Mouse (Mus musculus): Measurements from ENCODE around the gene Fam102a. TPM values are rescaled to one million over a fixed set of nuclear protein-coding genes. Genes with fewer than 3 reads are reported as not detected.

Fam102a gene
- total and polyA plus RNA-seq, 3 experiments: 1.3 to 7.8 (median 3.8) TPM

DNA sequence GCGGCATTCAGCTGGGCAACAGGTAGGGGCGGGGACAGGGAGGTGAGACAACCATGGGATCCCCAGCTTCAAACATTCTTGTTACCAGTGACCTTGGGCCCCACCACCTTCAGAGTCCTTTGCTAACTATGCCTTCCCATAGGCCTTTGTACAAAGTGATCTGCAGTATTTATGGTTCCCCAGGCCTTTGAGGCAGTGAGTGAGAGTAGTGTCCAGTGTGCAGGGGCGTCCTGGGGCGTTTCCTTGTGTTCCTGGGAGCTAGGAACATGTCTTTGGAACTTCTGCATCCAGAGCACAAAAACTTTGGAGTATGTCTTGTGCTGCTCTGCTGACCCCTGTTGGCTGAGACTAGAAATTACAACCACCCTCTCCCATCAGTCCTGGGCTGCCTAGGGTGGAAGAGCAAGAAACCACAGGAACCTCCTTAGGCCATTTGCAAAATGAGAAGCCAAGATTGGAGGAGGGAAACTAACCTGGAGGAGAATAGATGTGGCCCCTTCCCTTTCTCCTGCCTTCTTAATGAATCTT is 31.5 kb downstream of the Fam102a start:
- no peak overlapping the region for H3K9ac ChIP-seq (ENCODE audit: insufficient read depth, low read depth)
- dilution Hi-C loops (cut with MboI; ENCODE audit: extremely low pct_ligation_motif_present, extremely low pct_unique_long_range_greater_than_20kb, low sequenced_read_pairs) (no loop called here), in situ Hi-C loops (cut with MboI; ENCODE audit: low pct_ligation_motif_present, low pct_unique_long_range_greater_than_20kb, low sequenced_read_pairs) (loop anchor here (25.0 kb wide), 1 partner anchor 429 kb away; no protein-coding TSS in a partner anchor)
- peaks cover 10 to 61% of the 10 kb centered on the region in 2 experiments for H3K36me3 ChIP-seq (replicated peaks in 1 of 2; ENCODE audit: control insufficient read depth in 1 of 2, insufficient read depth in 1 of 2, low read length in 1 of 2)
- H3K27me3 ChIP-seq (replicated peaks): no peaks in the 10 kb centered on the region
- no peak overlapping the region for H3K4me3 ChIP-seq (replicated peaks in 1 of 3; ENCODE audit: low read depth in 2 of 3, low read length in 2 of 3, poor library complexity in 1 of 3)
- no peaks in the 10 kb centered on the region for H3K9me3 ChIP-seq (replicated peaks; ENCODE audit: low read length)
- peaks cover 9% of the 10 kb centered on the region for H3K79me2 ChIP-seq (replicated peaks; ENCODE audit: control insufficient read depth, extremely low read depth, insufficient read depth, poor library complexity, severe bottlenecking)
- no peak overlapping the region for H3K4me2 ChIP-seq (ENCODE audit: insufficient read depth, low read depth, poor library complexity, severe bottlenecking)
- peaks cover 0 to 6% of the 10 kb centered on the region in 2 experiments; a peak in 2 of 4 replicates for H3K4me1 ChIP-seq (ENCODE audit: control insufficient read depth in 1 of 2, insufficient read depth in 2 of 2)
- peak; percentile 95 for TF ChIP-seq RAD21 (IDR thresholded peaks at IDR 0.05; ENCODE audit: low read depth, low read length)
- TF ChIP-seq CTCF (conservative IDR thresholded peaks at IDR 0.05 in 1 of 2, IDR thresholded peaks at IDR 0.05 in 1 of 2; ENCODE audit: low read depth in 2 of 2, low read length in 2 of 2): peak; percentile 90 to 97
- TF ChIP-seq JUN (IDR thresholded peaks at IDR 0.05; ENCODE audit: insufficient read depth, low read depth, low read length): no peak
- TF ChIP-seq MAFK (IDR thresholded peaks at IDR 0.05; ENCODE audit: insufficient replicate concordance, low read length): no peak
- no peak for TF ChIP-seq MEF2A (IDR thresholded peaks at IDR 0.05; ENCODE audit: borderline replicate concordance, low read depth, low read length)
- TF ChIP-seq POLR2A (IDR thresholded peaks at IDR 0.05; ENCODE audit: low read depth, low read length): no peak
- TF ChIP-seq ZC3H11A (IDR thresholded peaks at IDR 0.05; ENCODE audit: low read depth, low read length): peak; percentile 56; the same call in 1 of the 2 replicates
- no peak for TF ChIP-seq TCF12 (IDR thresholded peaks at IDR 0.05; ENCODE audit: low read depth, low read length)
- TF ChIP-seq MAX (IDR thresholded peaks at IDR 0.05; ENCODE audit: low read length): no peak
- peak; percentile 91 for TF ChIP-seq SMC3 (IDR thresholded peaks at IDR 0.05; ENCODE audit: low read depth, low read length)
- DNase-seq (ENCODE audit: extremely low read depth): peak; percentile 61
- H3K27ac ChIP-seq (ENCODE audit: insufficient read depth, low read depth): no peak overlapping the region

DNA sequence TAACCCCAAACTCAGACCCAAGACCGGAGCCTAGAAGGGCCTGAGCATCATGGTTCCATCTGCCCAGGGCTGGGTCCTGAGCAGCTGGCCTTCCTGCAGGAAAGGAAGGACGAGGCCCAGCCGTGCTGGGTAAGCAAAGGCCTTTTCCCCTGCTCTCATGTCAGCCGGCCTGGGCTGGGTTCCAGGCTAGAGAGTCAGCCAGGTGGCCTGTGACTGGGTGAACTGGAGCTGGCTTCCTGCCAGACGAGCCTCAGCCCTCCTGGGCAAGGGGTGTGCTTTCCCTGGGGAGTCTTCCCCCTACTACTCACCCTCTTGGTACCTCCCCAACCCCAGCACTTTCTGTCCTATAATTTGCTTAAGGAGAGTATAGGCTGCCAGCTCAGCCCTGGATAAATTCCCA is 33.0 kb downstream of the Fam102a start:
- in situ Hi-C loops (cut with MboI; ENCODE audit: low pct_ligation_motif_present, low pct_unique_long_range_greater_than_20kb, low sequenced_read_pairs): loop anchor here (25.0 kb wide), 1 partner anchor 431 kb away; no protein-coding TSS in a partner anchor
- dilution Hi-C loops (cut with MboI; ENCODE audit: extremely low pct_ligation_motif_present, extremely low pct_unique_long_range_greater_than_20kb, low sequenced_read_pairs): no loop called here
- no peak for DNase-seq (ENCODE audit: extremely low read depth)
- H3K27me3 ChIP-seq (replicated peaks): no peaks in the 10 kb centered on the region
- H3K4me2 ChIP-seq (ENCODE audit: insufficient read depth, low read depth, poor library complexity, severe bottlenecking): no peak overlapping the region
- no peaks in the 10 kb centered on the region for H3K9me3 ChIP-seq (replicated peaks; ENCODE audit: low read length)
- H3K4me1 ChIP-seq (ENCODE audit: control insufficient read depth in 1 of 2, insufficient read depth in 2 of 2): peaks cover 3 to 20% of the 10 kb centered on the region in 2 experiments
- H3K27ac ChIP-seq (ENCODE audit: insufficient read depth, low read depth): no peak overlapping the region
- peaks cover 16 to 70% of the 10 kb centered on the region in 2 experiments for H3K36me3 ChIP-seq (replicated peaks in 1 of 2; ENCODE audit: control insufficient read depth in 1 of 2, insufficient read depth in 1 of 2, low read length in 1 of 2)
- no peak overlapping the region for H3K9ac ChIP-seq (ENCODE audit: insufficient read depth, low read depth)
- H3K79me2 ChIP-seq (replicated peaks; ENCODE audit: control insufficient read depth, extremely low read depth, insufficient read depth, poor library complexity, severe bottlenecking): peaks cover 16% of the 10 kb centered on the region
- no peak for TF ChIP-seq TCF12 (IDR thresholded peaks at IDR 0.05; ENCODE audit: low read depth, low read length)
- TF ChIP-seq ETS1 (conservative IDR thresholded peaks at IDR 0.05; ENCODE audit: low read depth, low read length): no peak
- TF ChIP-seq MAFK (IDR thresholded peaks at IDR 0.05; ENCODE audit: insufficient replicate concordance, low read length): no peak
- TF ChIP-seq CHD2 (IDR thresholded peaks at IDR 0.05; ENCODE audit: low read length): no peak
- no peak for TF ChIP-seq MXI1 (IDR thresholded peaks at IDR 0.05; ENCODE audit: low read depth, low read length)
- TF ChIP-seq HCFC1 (IDR thresholded peaks at IDR 0.05; ENCODE audit: low read depth, low read length): no peak
- H3K4me3 ChIP-seq (replicated peaks in 1 of 3; ENCODE audit: low read depth in 2 of 3, low read length in 2 of 3, poor library complexity in 1 of 3): no peak overlapping the region

All from CH12.LX (cell line).